Mouse (Mus musculus) liver, embryonic 14.5 days (tissue): ENCODE data around the gene Klhl11.

ENCODE experiments used
- CTCF ChIP-seq: IDR thresholded peaks from 2 replicates; pipeline ENCODE4 v1.5.1; 2016; ENCODE audit warnings: antibody characterized with exemption, low read depth, control low read depth
- EP300 ChIP-seq: IDR thresholded peaks from 2 replicates; pipeline ENCODE4 v1.6.1; 2016; ENCODE audit warnings: antibody characterized with exemption, low read depth

- no peak for TF ChIP-seq CTCF
- TF ChIP-seq EP300: no peak
These were observed 28.1 kb upstream of the Klhl11 start for GRCm38 (mm10) chr11:100500651-100501050.
